Mouse (Mus musculus) neural tube, embryonic 14.5 days (tissue): ENCODE data around the gene Soat2. TPM values are rescaled to one million over a fixed set of nuclear protein-coding genes. Genes with fewer than 3 reads are reported as not detected.

Experiments used
- ATAC-seq: fragments of 200-750 bp; cut with Nextera tagmentation; 2 replicates; pipeline ENCODE4 v1.8.0; 2017; ENCODE audit warnings: low read depth, mild to moderate bottlenecking, moderate TSS enrichment, moderate library complexity
- H3K27ac ChIP-seq: fragments of 300-500 bp; sonication (generic); 2 replicates; pipeline ENCODE4 v1.5.1; 2014; ENCODE audit warnings: low read depth, mild to moderate bottlenecking, control low read depth, low read length, moderate library complexity, mixed read lengths
- H3K27me3 ChIP-seq: fragments of 300-500 bp; sonication (generic); 2 replicates; pipeline ENCODE4 v1.6.1; 2014; ENCODE audit warnings: low read length; ENCODE audit not compliant: control insufficient read depth, insufficient read depth
- H3K36me3 ChIP-seq: fragments of 300-500 bp; sonication (generic); 2 replicates; pipeline ENCODE4 v1.6.1; 2014; ENCODE audit warnings: low read length, mixed read lengths; ENCODE audit not compliant: control insufficient read depth, insufficient read depth
- H3K4me1 ChIP-seq: fragments of 300-500 bp; sonication (generic); 2 replicates; pipeline ENCODE4 v1.6.1; 2014; ENCODE audit warnings: low read length; ENCODE audit not compliant: control insufficient read depth, insufficient read depth
- H3K4me2 ChIP-seq: fragments of 300-500 bp; sonication (generic); 2 replicates; pipeline ENCODE4 v1.6.1; 2014; ENCODE audit warnings: mild to moderate bottlenecking, low read depth, low read length, control low read depth
- H3K4me3 ChIP-seq: fragments of 300-500 bp; sonication (generic); 2 replicates; pipeline ENCODE4 v1.5.1; 2014; ENCODE audit warnings: low read depth, low read length, control low read depth, mixed read lengths
- H3K9ac ChIP-seq: fragments of 300-500 bp; sonication (generic); replicated peaks from 2 replicates; pipeline ENCODE4 v1.6.1; 2014; ENCODE audit warnings: low read depth, mild to moderate bottlenecking, control low read depth, low read length, mixed read lengths
- H3K9me3 ChIP-seq: fragments of 300-500 bp; sonication (generic); 2 replicates; pipeline ENCODE4 v1.6.1; 2016; ENCODE audit warnings: low read length; ENCODE audit not compliant: control insufficient read depth
- WGBS: fragments of 180-500 bp; shearing (Covaris S2); extraction: QIAGEN DNeasy Blood & Tissue Kit; methylation state at CpG from one replicate; pipeline ENCODE4 v1.1.7; 2014; 5-methylcytosine and 5-hydroxymethylcytosine counted together
- polyA plus RNA-seq: library from polyadenylated mRNA; unstranded; fragments of >200 nt; fragmentation: Nextera tagmentation; extraction: Ambion mirVana; gene quantifications from 2 replicates; pipeline ENCODE4 v1.2.1, GENCODE M21; 2014

The Soat2 gene
- polyA plus RNA-seq, 1 experiment from 2014 or later, result not detected

DNA sequence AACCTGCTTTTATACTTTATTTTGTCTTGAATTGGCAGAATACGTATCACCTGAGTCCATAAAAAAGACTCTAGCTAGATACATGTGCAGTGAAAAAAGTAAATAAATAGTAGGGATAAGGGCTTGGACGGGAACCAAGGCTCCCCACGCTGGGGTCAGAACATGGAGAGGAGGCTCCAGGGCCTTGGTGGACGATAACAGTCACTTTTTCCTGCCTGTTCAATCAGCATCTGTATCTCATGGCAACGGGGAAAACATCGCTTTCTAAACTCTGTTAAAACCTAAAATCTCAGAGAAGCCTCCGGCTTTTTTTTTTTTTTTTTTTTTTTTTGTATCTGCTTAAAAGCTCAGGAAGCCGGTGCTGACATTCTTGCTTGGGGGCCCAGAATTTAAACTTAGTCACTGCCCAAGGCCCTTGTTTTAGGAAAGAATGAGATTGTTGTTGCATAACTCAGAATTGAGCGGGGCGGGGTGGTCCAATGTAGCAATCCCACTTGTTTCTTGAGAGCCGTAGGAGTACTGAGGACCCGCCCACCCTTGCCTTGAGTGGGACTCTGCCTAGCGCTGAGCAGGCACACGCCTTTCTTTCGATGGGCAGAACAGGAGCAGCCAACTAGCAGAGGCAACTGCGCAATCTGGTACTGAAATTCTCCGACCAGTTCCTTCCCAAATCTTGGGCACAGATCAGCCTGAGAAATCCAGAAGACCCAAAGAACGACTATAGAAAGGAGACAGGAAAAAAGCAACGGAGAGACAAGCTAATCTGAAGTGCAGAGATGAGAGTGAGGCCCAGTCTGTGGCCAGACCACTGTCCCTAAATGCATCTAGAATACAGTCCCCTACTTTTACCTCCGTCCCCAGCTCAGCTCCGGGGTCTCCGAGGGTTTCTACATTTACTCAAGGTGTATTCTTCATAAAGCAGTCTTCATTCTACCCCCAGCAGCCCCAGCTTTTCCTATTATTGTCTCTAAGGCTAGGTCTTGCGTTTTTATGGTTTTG lies 7.1 kb upstream of the Soat2 start:
- Histone ChIP-seq H3K27me3 (peaks cover 12% of the 10 kb centered on the region), H3K4me3 (no peak overlapping the region), H3K4me1 (0 out of 2 replicates have a peak, but pooled peaks cover 4% of the 10 kb centered on the region), H3K36me3 (no peaks in the 10 kb centered on the region), H3K27ac (no peak overlapping the region), H3K4me2 (no peak overlapping the region), H3K9ac (no peak overlapping the region), H3K9me3 (no peaks in the 10 kb centered on the region)
- 56% methylated on average over 23 of the region's 23 CpGs for WGBS
- no peak for ATAC-seq

DNA sequence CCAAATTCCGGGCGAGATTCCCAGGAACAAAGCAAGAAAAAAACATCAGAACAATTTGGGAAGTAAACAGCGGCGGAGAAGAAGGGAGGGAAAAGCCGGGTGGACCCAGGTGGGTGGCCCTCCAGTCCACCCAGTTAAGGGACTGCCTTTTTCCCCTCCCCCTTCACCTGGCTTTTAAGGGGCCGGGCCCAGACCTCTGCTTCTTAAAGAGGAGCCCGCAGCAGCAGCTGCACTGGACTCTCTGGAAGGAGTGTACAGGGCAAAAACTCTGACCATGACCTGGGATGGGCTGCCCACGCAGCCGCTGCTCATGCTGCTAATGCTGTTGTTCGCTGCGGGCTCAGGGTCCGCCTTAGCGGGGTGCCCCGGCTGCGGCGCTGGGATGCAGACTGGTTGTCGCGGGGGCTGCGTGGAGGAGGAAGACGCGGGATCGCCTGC lies 6.0 kb upstream of the Soat2 start, which contains the start of gene Igfbp6:
Igfbp6 (plus strand) TSS at position 89 of the 438 bp plus-strand sequence.
- 4% methylated on average over 22 of the region's 22 CpGs for WGBS
- Histone ChIP-seq H3K4me1 (0 out of 2 replicates have a peak, but pooled peaks cover 4% of the 10 kb centered on the region), H3K9me3 (no peaks in the 10 kb centered on the region), H3K9ac (0 out of 2 replicates have a peak within 1 kb of the TSS, but pooled peaks have one; percentile 17), H3K27ac (no peak within 1 kb of the TSS), H3K4me3 (0 out of 2 replicates have a peak within 1 kb of the TSS, but pooled peaks have one; percentile 3), H3K27me3 (peaks cover 12% of the 10 kb centered on the region), H3K36me3 (no peaks in the 10 kb centered on the region), H3K4me2 (peak within 1 kb of the TSS; percentile 20)
- no peak for ATAC-seq

DNA sequence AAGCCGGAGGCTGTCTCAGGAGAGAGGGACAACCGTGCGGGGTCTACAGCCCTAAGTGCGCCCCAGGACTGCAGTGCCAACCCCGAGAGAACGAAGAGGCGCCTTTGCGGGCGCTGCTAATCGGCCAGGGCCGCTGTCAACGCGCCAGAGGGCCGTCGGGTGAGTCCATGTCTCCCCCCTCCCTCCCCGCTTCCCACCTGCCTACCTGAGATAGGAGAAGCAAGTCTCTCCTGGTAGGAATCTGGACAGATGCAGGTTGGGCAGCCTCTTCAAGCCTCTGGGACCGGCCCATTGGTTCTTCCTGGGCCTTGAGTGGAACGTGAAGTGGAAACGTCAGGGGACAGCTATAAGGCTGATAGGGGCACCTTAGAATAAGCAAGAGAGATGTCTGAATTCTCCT lies 5.6 kb upstream of the Soat2 start:
- peak overlapping the region; percentile 20; the same call in 1 of the 2 replicates for H3K4me2 ChIP-seq
- no peak overlapping the region for H3K27ac ChIP-seq
- WGBS, result 20% methylated on average over 19 of the region's 19 CpGs
- 0 out of 2 replicates have a peak overlapping the region, but pooled peaks have one; percentile 17 for H3K9ac ChIP-seq
- H3K4me1 ChIP-seq, result 0 out of 2 replicates have a peak, but pooled peaks cover 4% of the 10 kb centered on the region
- 0 out of 2 replicates have a peak overlapping the region, but pooled peaks have one; percentile 3 for H3K4me3 ChIP-seq
- no peaks in the 10 kb centered on the region for H3K36me3 ChIP-seq
- no peaks in the 10 kb centered on the region for H3K9me3 ChIP-seq
- H3K27me3 ChIP-seq, result peaks cover 12% of the 10 kb centered on the region
- no peak for ATAC-seq

DNA sequence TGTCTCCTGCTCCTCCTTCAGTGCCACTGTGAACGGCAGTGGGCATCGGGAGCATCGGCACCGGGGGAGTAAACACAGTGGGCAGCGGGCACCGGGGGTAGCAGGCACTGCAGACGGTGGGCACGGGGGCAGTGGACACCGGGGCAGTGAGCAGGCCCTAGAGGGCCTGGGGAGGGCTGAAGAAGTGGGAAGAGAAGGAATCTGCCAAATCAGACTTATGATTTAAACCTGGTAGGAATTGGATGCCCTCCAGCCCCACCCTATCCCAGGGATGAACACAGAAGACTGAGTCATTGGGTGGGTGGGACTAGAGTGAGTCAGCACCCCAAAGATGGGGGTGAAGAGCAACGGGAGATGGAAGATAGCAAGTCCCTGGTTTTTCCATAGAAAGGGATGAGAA lies 5.0 kb upstream of the Soat2 start:
- H3K9ac ChIP-seq, result no peak overlapping the region
- no peak for ATAC-seq
- H3K36me3 ChIP-seq, result no peaks in the 10 kb centered on the region
- no peak overlapping the region for H3K4me3 ChIP-seq
- H3K4me2 ChIP-seq, result no peak overlapping the region
- 0 out of 2 replicates have a peak, but pooled peaks cover 4% of the 10 kb centered on the region for H3K4me1 ChIP-seq
- WGBS, result 88% methylated on average over 10 of the region's 10 CpGs
- no peak overlapping the region for H3K27ac ChIP-seq
- H3K27me3 ChIP-seq, result peaks cover 12% of the 10 kb centered on the region
- H3K9me3 ChIP-seq, result no peaks in the 10 kb centered on the region

DNA sequence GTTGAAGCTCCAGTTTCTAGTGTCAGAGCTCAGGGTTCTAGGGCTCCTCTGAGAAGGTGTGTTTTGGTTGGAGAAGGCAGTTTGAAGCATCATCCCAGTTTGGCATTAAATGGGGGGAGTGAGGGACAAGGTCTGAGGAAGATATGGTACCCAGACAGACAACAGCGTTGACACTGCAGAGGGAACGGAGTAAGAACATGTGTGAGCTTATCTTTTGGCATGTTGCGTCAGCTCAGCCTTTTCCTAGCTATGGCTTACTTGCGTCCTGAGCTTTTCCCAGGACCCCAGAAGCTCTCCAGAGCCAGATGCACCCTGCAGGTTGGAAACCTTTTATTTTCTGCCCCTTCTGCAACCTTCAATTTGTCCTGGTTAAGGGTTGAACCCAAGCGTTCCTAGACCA lies 4.2 kb upstream of the Soat2 start:
- Histone ChIP-seq H3K9ac (no peak overlapping the region), H3K4me2 (no peak overlapping the region), H3K4me3 (no peak overlapping the region), H3K27ac (no peak overlapping the region), H3K9me3 (no peaks in the 10 kb centered on the region), H3K27me3 (peaks cover 12% of the 10 kb centered on the region), H3K4me1 (0 out of 2 replicates have a peak, but pooled peaks cover 4% of the 10 kb centered on the region), H3K36me3 (no peaks in the 10 kb centered on the region)
- 87% methylated on average over 5 of the region's 5 CpGs for WGBS
- no peak for ATAC-seq

DNA sequence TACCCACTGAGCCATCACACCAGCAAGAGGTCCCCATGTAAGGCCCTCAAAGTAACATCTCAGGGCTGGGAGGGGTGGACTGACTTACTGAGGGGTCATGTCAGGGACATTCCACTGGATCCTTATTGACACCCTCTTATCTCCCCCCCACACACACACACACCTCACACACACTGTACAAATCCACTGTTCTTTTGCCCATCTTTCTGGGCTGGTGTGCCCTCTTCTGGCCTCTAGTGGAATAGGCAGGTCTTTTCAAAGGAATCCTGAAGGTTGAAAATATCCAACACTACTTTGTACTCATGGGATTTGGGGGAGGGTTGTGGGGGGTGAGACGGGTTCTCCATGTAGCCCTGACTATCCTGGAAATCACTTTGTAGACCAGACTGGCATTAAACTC lies 3.4 kb upstream of the Soat2 start:
- ATAC-seq, result 0 out of 2 replicates have a peak, but pooled peaks have one; percentile 54
- Histone ChIP-seq H3K4me2 (no peak overlapping the region), H3K9ac (no peak overlapping the region), H3K36me3 (no peaks in the 10 kb centered on the region), H3K4me3 (no peak overlapping the region), H3K27ac (no peak overlapping the region), H3K27me3 (peaks cover 12% of the 10 kb centered on the region), H3K9me3 (no peaks in the 10 kb centered on the region), H3K4me1 (0 out of 2 replicates have a peak, but pooled peaks cover 4% of the 10 kb centered on the region)
- 0% methylated on average over 1 of the region's 1 CpGs for WGBS

DNA sequence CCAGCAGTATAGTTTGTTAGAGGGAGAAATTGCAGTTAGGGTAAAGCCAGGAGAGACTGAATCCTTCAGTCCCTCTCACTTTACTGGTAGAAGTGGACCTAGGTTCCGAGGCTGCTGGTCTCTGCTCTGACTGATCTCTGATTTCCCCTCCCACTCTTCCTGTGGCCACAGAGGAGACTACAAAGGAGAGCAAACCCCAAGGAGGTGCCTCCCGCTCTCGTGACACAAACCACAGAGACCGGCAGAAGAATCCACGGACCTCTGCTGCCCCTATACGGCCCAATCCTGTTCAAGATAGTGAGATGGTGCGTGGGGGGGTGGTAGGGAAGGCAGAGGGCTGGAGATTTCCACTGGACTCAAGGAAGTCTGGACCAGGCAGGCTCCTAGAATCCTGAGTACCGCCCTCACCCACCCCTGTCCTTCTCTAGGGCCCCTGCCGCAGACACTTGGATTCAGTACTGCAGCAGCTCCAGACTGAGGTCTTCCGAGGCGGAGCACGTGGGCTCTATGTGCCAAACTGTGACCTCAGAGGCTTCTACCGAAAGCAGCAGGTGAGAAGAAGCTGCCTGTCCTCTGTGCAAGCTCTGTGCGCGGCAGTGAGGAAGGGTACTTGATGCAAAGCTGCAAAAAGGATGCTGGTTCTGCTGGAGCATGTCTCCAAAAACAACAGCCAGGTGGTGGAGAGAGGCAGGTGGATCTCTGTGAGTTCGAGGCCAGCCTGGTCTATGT lies 2.5 kb upstream of the Soat2 start:
- Histone ChIP-seq H3K4me3 (no peak overlapping the region), H3K9ac (no peak overlapping the region), H3K27me3 (peaks cover 12% of the 10 kb centered on the region), H3K4me1 (0 out of 2 replicates have a peak, but pooled peaks cover 4% of the 10 kb centered on the region), H3K9me3 (no peaks in the 10 kb centered on the region), H3K4me2 (no peak overlapping the region), H3K36me3 (no peaks in the 10 kb centered on the region), H3K27ac (no peak overlapping the region)
- WGBS, result 69% methylated on average over 16 of the region's 16 CpGs
- no peak for ATAC-seq

DNA sequence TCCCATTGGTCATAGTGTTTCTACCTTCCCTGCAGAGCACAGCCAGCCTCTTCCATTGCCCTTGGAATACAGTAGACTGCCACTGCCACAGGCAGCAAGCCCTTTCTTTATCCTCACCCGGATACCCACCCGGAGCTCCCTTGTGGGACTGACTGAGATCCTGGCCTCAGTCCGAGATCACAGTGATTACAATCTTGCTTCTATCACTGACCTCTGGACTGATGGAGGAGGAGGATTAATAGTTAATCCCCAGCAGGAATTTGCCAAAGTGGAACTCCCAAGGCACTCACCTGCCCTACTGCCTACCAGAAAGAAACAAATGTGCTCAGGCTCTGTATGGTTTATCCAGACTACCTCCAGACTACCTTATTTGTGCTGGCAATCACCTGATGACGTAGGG lies 765 bp upstream of the Soat2 start:
- Histone ChIP-seq H3K9me3 (no peaks in the 10 kb centered on the region), H3K4me1 (0 out of 2 replicates have a peak, but pooled peaks cover under 1% of the 10 kb centered on the region), H3K27me3 (peaks cover 10% of the 10 kb centered on the region), H3K36me3 (no peaks in the 10 kb centered on the region), H3K4me3 (no peak overlapping the region), H3K9ac (no peak overlapping the region), H3K4me2 (no peak overlapping the region), H3K27ac (no peak overlapping the region)
- no peak for ATAC-seq
- 87% methylated on average over 4 of the region's 4 CpGs for WGBS
